Mouse (Mus musculus): ENCODE measurements around the gene Grm7.

Gene Grm7

GRCm38 (mm10) chr6:110645411-110646361 lies at the start of gene Grm7:
Gene Grm7 (plus strand): TSS chr6:110645581.
- no peak for DNase-seq (ENCODE audit: low read depth)

GRCm38 (mm10) chr6:110645041-110645410 lies 355 bp upstream of the Grm7 start:
- no peak for DNase-seq (ENCODE audit: low read depth)

DNA sequence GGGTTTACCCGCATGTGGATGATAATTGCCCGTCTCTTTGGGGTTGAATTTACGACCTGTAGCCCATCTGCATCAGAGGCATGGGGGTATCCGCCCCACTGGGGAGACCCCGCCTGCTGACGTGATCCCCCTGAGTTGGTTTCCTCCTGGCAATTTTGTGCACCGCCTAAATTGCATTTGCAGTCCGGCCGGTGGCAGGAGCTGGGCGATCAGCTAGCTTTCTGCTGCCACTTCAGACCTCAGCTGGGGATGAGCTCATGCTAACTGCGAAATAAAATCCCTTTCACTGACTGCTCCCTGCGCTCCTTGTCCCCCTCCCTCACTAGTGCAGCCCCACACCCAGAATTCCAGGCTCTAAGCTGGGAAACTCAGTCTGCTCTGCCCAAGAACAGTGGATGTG lies 1.5 kb downstream of the Grm7 start:
- no peak for DNase-seq (ENCODE audit: low read depth)

DNA sequence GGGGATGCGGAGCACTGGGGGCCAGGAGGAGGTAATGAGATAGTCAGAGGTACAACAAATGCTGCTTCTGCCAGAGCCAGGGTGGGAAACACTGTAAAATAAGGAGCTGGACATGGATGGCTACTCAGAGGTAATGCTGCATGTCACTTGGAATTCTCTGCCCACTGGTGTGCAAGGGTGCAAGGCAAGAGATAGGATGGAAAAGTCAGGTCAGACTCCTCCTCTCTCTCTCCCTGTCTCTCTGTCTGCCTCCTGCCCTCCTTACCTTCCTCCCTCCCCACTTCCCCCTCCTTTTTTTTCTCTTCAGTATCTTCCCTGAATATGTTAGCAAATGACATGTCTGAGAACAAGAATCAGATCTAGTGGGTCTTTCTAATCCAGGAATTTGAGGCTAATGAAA lies 3.8 kb downstream of the Grm7 start:
- no peak for DNase-seq (ENCODE audit: low read depth)

DNA sequence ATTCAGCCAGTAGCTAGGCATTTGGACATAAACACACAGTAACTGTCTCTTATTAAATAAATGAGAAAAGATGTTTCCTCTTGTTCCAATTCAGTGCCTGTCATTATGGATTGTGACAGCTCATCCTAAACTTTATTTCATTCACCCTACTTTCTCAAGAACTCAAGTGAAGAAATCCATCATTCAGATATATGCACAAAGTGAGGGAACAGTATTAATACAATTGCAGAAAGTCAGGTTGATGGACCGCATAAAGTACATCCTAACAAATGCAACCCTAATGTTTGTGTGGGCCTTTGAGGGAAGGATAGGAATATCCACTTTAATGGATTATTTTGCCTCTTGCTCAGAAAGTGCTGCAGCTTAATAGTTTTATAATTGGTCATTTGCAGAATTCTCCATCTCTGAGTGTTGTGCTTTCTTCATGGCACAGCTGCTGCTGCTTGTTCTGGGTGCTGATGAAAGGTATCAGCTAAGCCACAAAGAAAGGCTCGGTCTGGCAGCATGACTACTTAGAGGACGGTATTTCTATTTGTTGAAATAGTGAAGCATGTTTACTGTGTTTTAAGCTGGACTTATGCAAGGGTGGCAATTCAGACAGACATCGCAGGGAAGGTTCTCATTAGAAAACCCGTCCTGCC lies 8.1 kb downstream of the Grm7 start:
- DNase-seq (ENCODE audit: low read depth), result no peak

- DNase-seq (ENCODE audit: low read depth), result no peak
These were observed 19.1 kb downstream of the Grm7 start for GRCm38 (mm10) chr6:110664436-110664835.

- no peak for DNase-seq (ENCODE audit: low read depth)
These were observed 23.1 kb downstream of the Grm7 start for GRCm38 (mm10) chr6:110668447-110668846.

DNA sequence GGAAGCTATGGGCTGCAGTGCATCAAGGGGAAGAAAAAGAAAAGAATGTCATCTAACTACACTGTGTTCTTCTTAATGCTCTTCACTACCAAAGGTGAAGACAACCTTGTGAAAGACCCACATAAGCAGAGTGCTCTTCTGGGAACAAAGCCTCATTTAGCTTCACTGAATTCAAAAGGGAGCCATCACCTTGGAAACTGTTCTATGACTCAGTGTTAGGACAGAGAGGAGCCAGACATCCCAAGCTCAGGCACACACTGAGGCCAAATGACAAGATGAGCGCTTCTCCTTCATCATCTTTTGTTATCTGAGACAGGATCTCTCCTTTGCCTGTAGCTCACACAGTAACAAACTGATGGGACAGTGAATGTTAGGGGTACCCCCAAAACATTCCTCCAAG lies 45.6 kb downstream of the Grm7 start:
- no peak for DNase-seq (ENCODE audit: low read depth)

- DNase-seq (ENCODE audit: low read depth), result no peak
These were observed 64.4 kb downstream of the Grm7 start for GRCm38 (mm10) chr6:110709763-110710162.

GRCm38 (mm10) chr6:110714943-110715342 lies 69.6 kb downstream of the Grm7 start:
- no peak for DNase-seq (ENCODE audit: low read depth)

DNA sequence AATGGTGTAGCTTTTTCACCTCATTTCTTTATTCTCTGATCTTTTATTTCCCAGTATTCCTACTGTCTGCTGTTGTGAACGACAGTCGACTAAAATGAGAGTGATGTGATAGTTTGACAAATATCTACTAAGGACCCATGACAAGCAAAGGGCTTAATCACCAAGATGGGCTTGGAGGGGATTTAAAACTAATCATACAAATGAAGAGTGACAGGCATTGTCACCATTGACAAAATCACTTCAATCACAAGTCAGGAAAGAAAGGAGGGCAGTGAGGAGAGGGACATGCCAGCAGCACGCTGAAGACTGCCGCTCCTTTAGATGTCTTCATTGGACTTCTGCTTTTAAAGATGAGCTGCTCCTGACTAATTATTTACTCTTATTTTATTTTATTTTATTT lies 78.0 kb downstream of the Grm7 start:
- DNase-seq (ENCODE audit: low read depth), result no peak

DNA sequence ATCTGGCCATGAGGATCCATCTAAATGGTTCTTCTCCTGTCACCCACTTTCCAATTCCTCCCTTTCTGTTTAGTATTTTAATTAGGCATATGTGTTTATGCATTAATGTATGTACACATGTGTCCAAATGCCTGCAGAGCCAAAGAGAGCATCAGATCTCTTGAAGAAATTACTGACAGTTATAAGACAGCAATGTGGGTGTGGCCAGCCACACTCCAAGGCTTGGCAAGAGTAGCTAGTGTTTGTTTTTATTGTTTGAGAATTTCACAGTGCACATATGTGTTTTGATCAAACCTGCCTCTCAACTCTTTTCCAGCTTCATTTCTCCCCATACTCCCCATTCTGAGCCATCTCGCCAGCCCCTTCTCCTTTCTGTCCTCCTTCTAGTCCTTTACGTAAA lies 88.5 kb downstream of the Grm7 start:
- no peak for DNase-seq (ENCODE audit: low read depth)

DNA sequence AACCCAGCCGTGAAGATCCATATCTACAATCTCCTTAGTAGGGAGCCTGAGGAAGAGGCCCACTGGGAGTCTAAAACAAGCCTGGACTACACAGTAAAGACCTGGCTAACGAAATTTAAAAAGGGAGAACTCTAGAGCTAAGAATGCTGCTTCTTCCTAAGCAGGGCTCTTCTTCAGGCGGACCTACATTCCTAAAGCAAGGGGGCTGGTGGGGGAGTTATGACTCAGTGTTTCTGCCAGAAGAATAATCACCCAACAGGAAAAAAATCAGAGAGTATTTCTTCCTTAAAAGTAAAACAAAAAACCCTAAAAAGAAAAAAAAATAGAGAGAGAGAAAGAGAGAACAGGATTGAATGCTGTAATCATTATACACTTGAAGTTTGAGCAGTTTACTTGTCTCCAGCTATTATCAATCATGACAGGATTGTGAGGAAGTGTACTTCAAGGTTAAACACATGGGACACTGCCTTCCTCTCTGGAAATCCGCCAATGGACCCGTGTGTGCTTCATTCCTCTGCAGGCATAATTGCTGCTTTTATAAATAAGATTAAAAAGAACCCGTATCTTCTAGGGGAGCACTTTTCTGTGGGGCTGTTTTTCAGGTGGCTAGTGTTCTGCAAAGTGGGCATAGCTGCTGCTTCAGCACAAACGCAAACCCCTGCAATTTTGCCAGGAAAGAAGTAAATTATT lies 98.7 kb downstream of the Grm7 start:
- DNase-seq (ENCODE audit: low read depth), result no peak

- DNase-seq (ENCODE audit: low read depth), result no peak
These were observed 110.5 kb downstream of the Grm7 start for GRCm38 (mm10) chr6:110755921-110756320.

DNA sequence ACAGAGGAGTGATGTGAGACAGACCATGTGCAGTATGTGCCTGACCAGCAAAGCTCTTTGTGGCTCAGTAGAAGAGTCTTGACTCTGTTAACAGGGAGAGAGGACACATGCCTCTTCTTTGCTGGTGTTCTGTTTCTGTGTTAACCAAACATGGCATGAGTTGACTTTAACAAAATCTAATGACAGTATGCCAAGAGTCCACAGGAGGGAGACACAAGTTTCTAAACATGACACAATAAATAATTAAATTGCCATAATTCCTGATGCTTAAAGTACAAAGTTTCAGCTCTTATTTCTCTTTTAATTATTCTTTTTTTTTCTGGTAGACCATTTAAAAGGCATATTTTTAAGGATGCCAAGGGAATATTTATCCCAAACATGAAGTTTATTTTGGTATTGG lies 124.2 kb downstream of the Grm7 start:
- DNase-seq (ENCODE audit: low read depth), result no peak

- no peak for DNase-seq (ENCODE audit: low read depth)
These were observed 127.3 kb downstream of the Grm7 start for GRCm38 (mm10) chr6:110772652-110773051.

DNA sequence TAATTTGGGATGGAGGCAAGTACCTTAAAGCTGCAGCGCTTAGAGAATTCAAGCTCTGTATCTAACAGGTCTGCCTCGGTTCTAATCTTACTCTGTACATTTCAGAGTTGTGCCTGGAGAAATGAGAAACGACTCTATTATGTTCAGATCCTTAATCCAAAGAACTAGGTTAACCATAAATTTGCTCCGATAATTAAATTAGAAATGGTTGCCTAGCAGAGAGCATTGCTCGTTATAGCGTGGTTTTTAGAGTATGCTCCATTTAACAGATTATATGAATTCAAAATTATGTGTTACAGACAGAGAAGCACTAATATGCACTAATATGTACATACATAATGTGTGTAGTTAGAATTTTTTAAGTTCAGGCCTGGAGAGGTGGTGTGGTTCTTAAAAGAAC lies 130.7 kb downstream of the Grm7 start:
- DNase-seq (ENCODE audit: low read depth), result no peak

GRCm38 (mm10) chr6:110785497-110785928 lies 140.1 kb downstream of the Grm7 start:
- no peak for DNase-seq (ENCODE audit: low read depth)

- DNase-seq (ENCODE audit: low read depth), result no peak
These were observed 147.3 kb downstream of the Grm7 start for GRCm38 (mm10) chr6:110792696-110793095.

DNA sequence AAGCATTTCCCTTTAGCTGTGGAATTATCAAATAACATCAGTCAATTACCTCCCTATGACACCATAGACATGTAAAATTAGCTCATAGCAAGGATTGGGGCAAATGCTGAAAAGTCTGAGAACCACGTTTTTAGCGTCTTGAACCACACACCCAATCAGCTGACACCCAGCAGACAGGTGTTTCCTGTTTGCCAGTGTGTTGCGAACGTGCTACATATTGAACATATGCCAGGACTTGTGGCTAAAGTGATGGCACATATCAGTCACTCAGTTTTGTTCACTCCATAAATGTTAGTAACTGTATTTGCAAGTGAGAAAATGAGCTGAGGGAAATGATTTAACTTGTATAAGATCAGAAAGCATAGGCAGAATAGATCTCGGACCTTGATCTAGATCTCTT lies 162.1 kb downstream of the Grm7 start:
- DNase-seq (ENCODE audit: low read depth), result no peak

DNA sequence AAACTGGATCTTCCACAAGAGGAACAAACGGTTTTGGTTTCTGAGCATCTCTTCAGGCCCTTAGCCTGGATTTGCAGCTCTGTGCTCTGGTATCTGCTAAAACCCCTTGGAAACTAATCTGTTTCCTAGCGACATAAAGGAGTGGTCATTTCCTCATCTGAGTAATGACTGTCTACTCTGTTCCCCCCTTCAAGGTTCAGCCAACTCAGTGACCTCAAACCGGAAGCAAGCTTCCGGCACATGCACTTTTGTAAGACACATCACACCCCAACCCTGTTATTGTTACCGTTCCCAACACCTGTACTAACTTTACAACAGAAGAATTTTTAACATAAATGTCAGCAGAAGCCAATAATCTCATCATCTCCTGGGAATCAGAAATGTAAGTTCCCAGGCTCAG lies 166.8 kb downstream of the Grm7 start:
- DNase-seq (ENCODE audit: low read depth), result no peak

DNA sequence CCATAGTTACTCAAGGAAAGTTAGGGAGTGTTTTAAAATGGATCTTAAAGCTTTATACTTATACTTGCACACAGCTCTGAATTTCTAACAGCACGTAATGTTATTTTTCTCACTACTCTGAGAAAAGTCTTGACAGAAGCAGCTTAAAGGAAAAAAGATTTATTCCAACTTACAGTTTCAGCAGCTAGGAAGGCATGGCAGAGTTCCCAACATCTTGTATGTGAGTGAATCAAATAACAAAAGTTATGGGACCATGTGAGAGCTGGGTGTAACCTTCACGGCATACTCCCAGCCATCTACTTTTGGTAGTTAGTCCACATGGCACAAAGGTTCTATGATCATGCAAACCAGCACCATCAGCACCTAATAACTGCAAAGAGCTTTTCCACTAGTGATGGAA lies 172.9 kb downstream of the Grm7 start:
- DNase-seq (ENCODE audit: low read depth), result no peak

- no peak for DNase-seq (ENCODE audit: low read depth)
These were observed 222.9 kb downstream of the Grm7 start for GRCm38 (mm10) chr6:110868311-110868710.
